Mouse (Mus musculus) kidney, embryonic 15.5 days (tissue): ENCODE measurements around the gene Gm11115. TPM values are rescaled to one million over a fixed set of nuclear protein-coding genes. Genes with fewer than 3 reads are reported as not detected.

Experiments used
- ATAC-seq: fragments of 200-750 bp; cut with Nextera tagmentation; replicated peaks from 2 replicates; pipeline ENCODE4 v1.8.0; 2017; ENCODE audit warnings: moderate TSS enrichment; ENCODE audit not compliant: low FRiP score
- H3K27ac ChIP-seq: fragments of 300-500 bp; sonication (generic); 2 replicates; pipeline ENCODE4 v1.5.1; 2015; ENCODE audit warnings: mild to moderate bottlenecking, inconsistent platforms
- H3K27me3 ChIP-seq: fragments of 300-500 bp; sonication (generic); 2 replicates; pipeline ENCODE4 v1.6.1; 2015; ENCODE audit warnings: inconsistent platforms
- H3K36me3 ChIP-seq: fragments of 300-500 bp; sonication (generic); 2 replicates; pipeline ENCODE4 v1.6.1; 2015; ENCODE audit warnings: inconsistent platforms
- H3K4me1 ChIP-seq: fragments of 300-500 bp; sonication (generic); 2 replicates; pipeline ENCODE4 v1.6.1; 2015; ENCODE audit warnings: inconsistent platforms
- H3K4me2 ChIP-seq: fragments of 300-500 bp; sonication (generic); 2 replicates; pipeline ENCODE4 v1.6.1; 2015; ENCODE audit warnings: moderate library complexity, mild to moderate bottlenecking, inconsistent platforms
- H3K4me3 ChIP-seq: fragments of 300-500 bp; sonication (generic); replicated peaks from 2 replicates; pipeline ENCODE4 v1.5.1; 2015; ENCODE audit warnings: mild to moderate bottlenecking, inconsistent platforms
- H3K9ac ChIP-seq: fragments of 300-500 bp; sonication (generic); 2 replicates; pipeline ENCODE4 v1.6.1; 2015; ENCODE audit warnings: mild to moderate bottlenecking, inconsistent platforms
- H3K9me3 ChIP-seq: fragments of 300-500 bp; sonication (generic); replicated peaks from 2 replicates; pipeline ENCODE4 v1.6.1; 2016; ENCODE audit warnings: inconsistent platforms
- WGBS: fragments of 180-500 bp; shearing (Covaris S2); methylation state at CpG from one replicate; pipeline ENCODE4 v1.1.7; 2015; ENCODE audit warnings: mixed read lengths; 5-methylcytosine and 5-hydroxymethylcytosine counted together
- polyA plus RNA-seq: library from polyadenylated mRNA; unstranded; fragments of >200 nt; fragmentation: Nextera tagmentation; extraction: Ambion mirVana; gene quantifications from 2 replicates; pipeline ENCODE4 v1.2.1, GENCODE M21; 2015

Gene Gm11115
- not detected in 2 replicates for polyA plus RNA-seq

GRCm38 (mm10) chr5:88153999-88154398 lies at the start of gene Gm11115:
Gene Gm11115 (minus strand): TSS chr5:88154099.
- no peak within 1 kb of the TSS for H3K27ac ChIP-seq
- no peaks in the 10 kb centered on the region for H3K36me3 ChIP-seq
- H3K4me2 ChIP-seq = no peak within 1 kb of the TSS
- H3K4me3 ChIP-seq = no peak within 1 kb of the TSS
- H3K4me1 ChIP-seq = no peaks in the 10 kb centered on the region
- ATAC-seq = no peak
- no peaks in the 10 kb centered on the region for H3K9me3 ChIP-seq
- H3K27me3 ChIP-seq = no peaks in the 10 kb centered on the region
- no peak within 1 kb of the TSS for H3K9ac ChIP-seq

GRCm38 (mm10) chr5:88111430-88111829 lies 42.5 kb downstream of the Gm11115 start, which contains the start of gene Gm11116:
Gene Gm11116 (minus strand): TSS chr5:88111530.
- Histone ChIP-seq H3K4me1 (no peaks in the 10 kb centered on the region), H3K4me2 (no peak within 1 kb of the TSS), H3K27ac (no peak within 1 kb of the TSS), H3K9ac (no peak within 1 kb of the TSS), H3K27me3 (no peaks in the 10 kb centered on the region), H3K4me3 (no peak within 1 kb of the TSS), H3K9me3 (no peaks in the 10 kb centered on the region), H3K36me3 (no peaks in the 10 kb centered on the region)
- WGBS = 83% methylated on average over 1 of the region's 1 CpGs
- ATAC-seq = no peak

Other genes starting within 250 kb of the Gm11115 start
- 0.42 and 0.67 TPM in 2 replicates for gene Csn3, start 228.5 kb downstream of the Gm11115 start, polyA plus RNA-seq
- not detected in 2 replicates for gene 2310003L06Rik, start 184.6 kb downstream of the Gm11115 start, polyA plus RNA-seq
- gene Gm28434, start 184.6 kb downstream of the Gm11115 start, polyA plus RNA-seq = not detected in 2 replicates
- gene Cabs1, start 174.7 kb downstream of the Gm11115 start, polyA plus RNA-seq = not detected in 2 replicates
- gene Smr3a, start 151.6 kb downstream of the Gm11115 start, polyA plus RNA-seq = not detected in 2 replicates
- gene Smr2, start 67.5 kb downstream of the Gm11115 start, polyA plus RNA-seq = not detected in 2 replicates
- not detected in 2 replicates for gene Gm11116, start 42.6 kb downstream of the Gm11115 start, polyA plus RNA-seq
- not detected in 2 replicates for gene Gm7714, start 114.8 kb upstream of the Gm11115 start, polyA plus RNA-seq
- not detected in 2 replicates for gene Prol1, start 163.2 kb upstream of the Gm11115 start, polyA plus RNA-seq
- gene Amtn, start 222.0 kb upstream of the Gm11115 start, polyA plus RNA-seq = not detected in 2 replicates